ENCODE assay signal across 15 mouse cellular contexts in the genomic region with DNA sequence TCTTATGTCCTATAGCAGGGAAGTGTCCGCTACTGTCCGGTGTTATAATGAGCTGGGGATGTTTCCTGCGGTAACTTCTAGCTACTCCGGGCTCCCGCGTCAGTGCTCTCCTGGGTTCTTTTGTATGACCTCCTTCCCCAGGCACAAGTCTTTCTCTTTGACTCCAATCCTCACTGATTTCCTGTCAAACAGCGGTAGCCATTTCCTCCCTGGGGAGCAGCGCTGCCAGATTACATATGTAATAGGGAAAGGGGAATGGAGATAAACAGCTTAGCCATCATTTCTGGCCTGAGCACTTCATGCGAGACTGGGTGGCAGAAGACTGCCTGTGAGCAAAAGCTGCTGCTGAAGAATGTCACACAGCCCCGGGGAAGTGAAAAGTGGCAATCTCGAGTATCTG.
A peak's percentile ranks its signal among the peaks of the same experiment; 100 is the strongest.
DNase-seq lines count a peak whose midpoint lies in the region; ATAC-seq lines count a peak whose summit lies in the region.
"Had no signal": no experiment of that assay in that cellular context is flagged by ENCODE, and none has a peak within 500 bp of the region (broad histone marks: within the 10 kb centered on the region; RNA-seq: fewer than 3 reads in every experiment).

No protein-coding gene starts in this region.

- no peaks in the 10 kb centered on the region for H3K9me3 ChIP-seq in kidney, embryonic 16.5 days (ENCODE audit: low read length)
- no peaks in the 10 kb centered on the region for H3K9me3 ChIP-seq in kidney, embryonic 14.5 days (ENCODE audit: control insufficient read depth, low read length)
- no peaks in the 10 kb centered on the region for H3K9me3 ChIP-seq in midbrain, embryonic 15.5 days
- H3K9me3 ChIP-seq in midbrain, embryonic 10.5 days (replicated peaks), result no peaks in the 10 kb centered on the region
- H3K9me3 ChIP-seq: megakaryocyte, embryonic 14.5 days; neural tube, embryonic 12.5 days had no signal

- no peak overlapping the region for H3K27ac ChIP-seq in kidney, embryonic 16.5 days (ENCODE audit: low read length)
- H3K27ac ChIP-seq in kidney, embryonic 14.5 days (ENCODE audit: low read depth, low read length), result no peak overlapping the region
- H3K27ac ChIP-seq in midbrain, embryonic 15.5 days, result no peak overlapping the region
- no peak overlapping the region for H3K27ac ChIP-seq in midbrain, embryonic 10.5 days (replicated peaks)
- H3K27ac ChIP-seq: liver, embryonic 14.5 days; neural tube, embryonic 12.5 days had no signal

- H3K4me2 ChIP-seq in kidney, embryonic 16.5 days (replicated peaks; ENCODE audit: low read depth, low read length), result 0 out of 2 replicates have a peak overlapping the region, but pooled peaks have one; percentile 7
- no peak overlapping the region for H3K4me2 ChIP-seq in kidney, embryonic 14.5 days (replicated peaks; ENCODE audit: low read depth, low read length)
- 0 out of 2 replicates have a peak overlapping the region, but pooled peaks have one; percentile 21 for H3K4me2 ChIP-seq in midbrain, embryonic 15.5 days
- H3K4me2 ChIP-seq: neural tube, embryonic 12.5 days had no signal

- H3K9ac ChIP-seq in kidney, embryonic 16.5 days (replicated peaks; ENCODE audit: low read length), result no peak overlapping the region
- no peak overlapping the region for H3K9ac ChIP-seq in kidney, embryonic 14.5 days (ENCODE audit: low read depth, low read length)
- H3K9ac ChIP-seq in midbrain, embryonic 15.5 days, result no peak overlapping the region
- H3K9ac ChIP-seq: forebrain, postnatal 0 days; liver, embryonic 14.5 days; neural tube, embryonic 12.5 days had no signal

- intact Hi-C loops in heart, postnatal 14 days (cut with DNase I), result no loop called here

- no peak for ATAC-seq in kidney, embryonic 16.5 days (ENCODE audit: low FRiP score, low TSS enrichment)
- ATAC-seq in kidney, embryonic 14.5 days (ENCODE audit: low FRiP score, low TSS enrichment), result no peak
- no peak; the same call in 1 of the 2 replicates for ATAC-seq in midbrain, embryonic 15.5 days (replicated peaks)
- ATAC-seq: forebrain, postnatal 0 days had no signal

- no peak overlapping the region for H3K4me3 ChIP-seq in kidney, embryonic 16.5 days (ENCODE audit: low read length)
- no peak overlapping the region for H3K4me3 ChIP-seq in kidney, embryonic 14.5 days (ENCODE audit: low read length)
- H3K4me3 ChIP-seq in midbrain, embryonic 15.5 days, result no peak overlapping the region
- no peak overlapping the region for H3K4me3 ChIP-seq in midbrain, embryonic 10.5 days
- H3K4me3 ChIP-seq: megakaryocyte, embryonic 14.5 days; neural tube, embryonic 12.5 days had no signal

- DNase-seq in midbrain, embryonic 10.5 days (ENCODE audit: low spot score), result no peak
- peak; percentile 2 to 6 for DNase-seq in heart, postnatal 14 days
- DNase-seq in retina, postnatal 1 day, result peak; percentile 17
- DNase-seq in ovary, postnatal 10 days (ENCODE audit: low spot score), result no peak
- DNase-seq: cerebellum, adult 9-11 months; forebrain, postnatal 0 days; gastrocnemius, postnatal 36 days; kidney, adult 11 months; right cerebral cortex, adult 18-20 months had no signal

- no peaks in the 10 kb centered on the region for H3K36me3 ChIP-seq in kidney, embryonic 16.5 days (ENCODE audit: insufficient read depth, low read length)
- no peaks in the 10 kb centered on the region for H3K36me3 ChIP-seq in kidney, embryonic 14.5 days (ENCODE audit: control insufficient read depth, insufficient read depth, low read length)
- H3K36me3 ChIP-seq in midbrain, embryonic 15.5 days (replicated peaks), result no peaks in the 10 kb centered on the region
- no peaks in the 10 kb centered on the region for H3K36me3 ChIP-seq in midbrain, embryonic 10.5 days
- H3K36me3 ChIP-seq: neural tube, embryonic 12.5 days had no signal

- WGBS in kidney, embryonic 16.5 days, result 54% methylated on average over 11 of the region's 11 CpGs
- 56% methylated on average over 11 of the region's 11 CpGs for WGBS in kidney, embryonic 14.5 days
- WGBS in midbrain, embryonic 15.5 days, result 42% methylated on average over 11 of the region's 11 CpGs
- 59% methylated on average over 11 of the region's 11 CpGs for WGBS in midbrain, embryonic 10.5 days

- H3K27me3 ChIP-seq in kidney, embryonic 16.5 days (ENCODE audit: insufficient read depth, low read length), result no peaks in the 10 kb centered on the region
- H3K27me3 ChIP-seq in kidney, embryonic 14.5 days (ENCODE audit: control insufficient read depth, insufficient read depth, low read length), result no peaks in the 10 kb centered on the region
- no peaks in the 10 kb centered on the region for H3K27me3 ChIP-seq in midbrain, embryonic 15.5 days (replicated peaks)
- H3K27me3 ChIP-seq in midbrain, embryonic 10.5 days (ENCODE audit: low read depth, poor library complexity, severe bottlenecking), result no peaks in the 10 kb centered on the region
- H3K27me3 ChIP-seq: megakaryocyte, embryonic 14.5 days; neural tube, embryonic 12.5 days had no signal

- H3K4me1 ChIP-seq in kidney, embryonic 16.5 days (ENCODE audit: insufficient read depth, low read length), result no peaks in the 10 kb centered on the region
- no peaks in the 10 kb centered on the region for H3K4me1 ChIP-seq in kidney, embryonic 14.5 days (ENCODE audit: control insufficient read depth, insufficient read depth, low read length)
- no peaks in the 10 kb centered on the region for H3K4me1 ChIP-seq in midbrain, embryonic 15.5 days
- H3K4me1 ChIP-seq in midbrain, embryonic 10.5 days, result no peaks in the 10 kb centered on the region
- H3K4me1 ChIP-seq: megakaryocyte, embryonic 14.5 days; neural tube, embryonic 12.5 days had no signal

Comparison
In these comparisons a context has a peak if more than half of its experiments do, and no peak if none do; other contexts are left out.
1. DNase-seq: peak in heart, postnatal 14 days (2 of 2) and retina, postnatal 1 day (single experiment); none in midbrain, embryonic 10.5 days (single experiment) and ovary, postnatal 10 days (single experiment).